Mouse (Mus musculus): ENCODE measurements around the gene Serpinb5. TPM values are rescaled to one million over a fixed set of nuclear protein-coding genes. Genes with fewer than 3 reads are reported as not detected.

Serpinb5 gene
- polyA plus RNA-seq, 1 experiment from 2014 or later = 0.26 TPM

Other genes with a start within 250 kb of the Serpinb5 start
- gene Bcl2, start 146.9 kb upstream of the Serpinb5 start, polyA plus RNA-seq (2015; fragmentation: Nextera tagmentation; extraction: Ambion mirVana) = 10.1 and 11.9 TPM in 2 replicates
- 14.9 and 17.1 TPM in 2 replicates for gene Kdsr, start 101.4 kb upstream of the Serpinb5 start, polyA plus RNA-seq (2015; fragmentation: Nextera tagmentation; extraction: Ambion mirVana)
- gene Vps4b, start 64.4 kb upstream of the Serpinb5 start, polyA plus RNA-seq (2015; fragmentation: Nextera tagmentation; extraction: Ambion mirVana) = 68.9 and 78.2 TPM in 2 replicates
- gene Serpinb12, start 73.3 kb downstream of the Serpinb5 start, polyA plus RNA-seq (2015; fragmentation: Nextera tagmentation; extraction: Ambion mirVana) = 0.13 TPM in 1 of 2 replicates, not detected in the other
- not detected in 2 replicates for gene Serpinb13, start 119.8 kb downstream of the Serpinb5 start, polyA plus RNA-seq (2015; fragmentation: Nextera tagmentation; extraction: Ambion mirVana)
- gene Serpinb3a, start 191.1 kb downstream of the Serpinb5 start, polyA plus RNA-seq (2015; fragmentation: Nextera tagmentation; extraction: Ambion mirVana) = not detected in 2 replicates
- not detected in 2 replicates for gene Serpinb3d, start 222.3 kb downstream of the Serpinb5 start, polyA plus RNA-seq (2015; fragmentation: Nextera tagmentation; extraction: Ambion mirVana)